Mouse (Mus musculus) spleen, adult 2 months (tissue): ENCODE results near the gene Zfp672. TPM values are rescaled to one million over a fixed set of nuclear protein-coding genes. Genes with fewer than 3 reads are reported as not detected.

Experiments used
- DNase-seq, 2 experiments: peaks; one replicate each; pipeline versions ENCODE4 v3.0.0 to v3.0.0-alpha.2; 2012 to 2021; ENCODE audit warnings: low spot score in 2 of 2, low read depth in 1 of 2
- H3K27ac ChIP-seq: fragments of 200-500 bp; 2 replicates; pipeline ENCODE4 v1.5.1; 2012; ENCODE audit warnings: low read length, inconsistent platforms; ENCODE audit not compliant: insufficient read depth
- H3K27me3 ChIP-seq: fragments of 200-500 bp; 2 replicates; pipeline ENCODE4 v1.6.1; 2012; ENCODE audit warnings: mild to moderate bottlenecking, moderate library complexity, low read length, inconsistent platforms; ENCODE audit not compliant: control insufficient read depth, insufficient read depth
- H3K36me3 ChIP-seq: fragments of 200-500 bp; 2 replicates; pipeline ENCODE4 v1.6.1; 2012; ENCODE audit warnings: mild to moderate bottlenecking, low read length, inconsistent platforms; ENCODE audit not compliant: control insufficient read depth, insufficient read depth
- H3K4me1 ChIP-seq: fragments of 200-500 bp; 2 replicates; pipeline ENCODE4 v1.6.1; 2011; ENCODE audit warnings: inconsistent platforms; ENCODE audit not compliant: control insufficient read depth, insufficient read depth, insufficient read length
- H3K4me3 ChIP-seq: fragments of 200-500 bp; 2 replicates; pipeline ENCODE4 v1.5.1; 2011; ENCODE audit warnings: mild to moderate bottlenecking, inconsistent platforms; ENCODE audit not compliant: insufficient read depth, insufficient read length; ENCODE audit errors: extremely low read depth
- CTCF ChIP-seq: fragments of 200-500 bp; IDR thresholded peaks from 2 replicates; pipeline ENCODE4 v1.5.1; 2011; ENCODE audit warnings: mild to moderate bottlenecking, inconsistent platforms; ENCODE audit not compliant: insufficient read depth, insufficient read length, insufficient replicate concordance; ENCODE audit errors: extremely low read depth
- POLR2A ChIP-seq: fragments of 200-500 bp; IDR thresholded peaks from 2 replicates; pipeline ENCODE4 v1.6.1; 2011; ENCODE audit warnings: low read depth, low read length, inconsistent platforms
- WGBS: fragments of 180-500 bp; shearing (Covaris S2); methylation state at CpG from one replicate; pipeline ENCODE4 v1.1.7; 2018; 5-methylcytosine and 5-hydroxymethylcytosine counted together
- polyA plus RNA-seq: library from polyadenylated mRNA; depleted of rRNA; stranded (reverse); fragments of >200 nt; gene quantifications from 2 replicates; pipeline ENCODE4 v1.2.3, GENCODE M21; 2012

The Zfp672 gene
- polyA plus RNA-seq, 1 experiment: 17.5 TPM

- 88% methylated on average over 4 of the region's 4 CpGs for WGBS
- H3K36me3 ChIP-seq: peaks cover 22% of the 10 kb centered on the region
- no peaks in the 10 kb centered on the region for H3K27me3 ChIP-seq
- H3K27ac ChIP-seq: no peak overlapping the region
- no peak for DNase-seq
- H3K4me1 ChIP-seq: no peaks in the 10 kb centered on the region
- H3K4me3 ChIP-seq: no peak overlapping the region
- TF ChIP-seq POLR2A (no peak), CTCF (no peak)
Observed at GRCm38 (mm10) chr11:58350628-58351027, 20.5 kb upstream of the Zfp672 start.

GRCm38 (mm10) chr11:58346745-58347144, 16.6 kb upstream of the Zfp672 start:
- Histone ChIP-seq H3K36me3 (peaks cover 35% of the 10 kb centered on the region), H3K4me1 (no peaks in the 10 kb centered on the region), H3K27ac (no peak overlapping the region), H3K4me3 (no peak overlapping the region), H3K27me3 (no peaks in the 10 kb centered on the region)
- DNase-seq: no peak
- no peak for TF ChIP-seq CTCF
- no peak for TF ChIP-seq POLR2A
- WGBS: 85% methylated on average over 4 of the region's 4 CpGs

- H3K4me3 ChIP-seq: no peak overlapping the region
- DNase-seq: no peak
- peaks cover 12% of the 10 kb centered on the region for H3K36me3 ChIP-seq
- H3K27me3 ChIP-seq: no peaks in the 10 kb centered on the region
- TF ChIP-seq POLR2A: no peak
- no peak for TF ChIP-seq CTCF
- 92% methylated on average over 3 of the region's 3 CpGs for WGBS
- H3K4me1 ChIP-seq: peaks cover 6% of the 10 kb centered on the region; the same call in 1 of the 2 replicates
- H3K27ac ChIP-seq: no peak overlapping the region
Observed at GRCm38 (mm10) chr11:58334746-58335145, 4.6 kb upstream of the Zfp672 start.

GRCm38 (mm10) chr11:58331546-58331945, 1.4 kb upstream of the Zfp672 start:
- no peak overlapping the region for H3K27ac ChIP-seq
- H3K36me3 ChIP-seq: peaks cover 1% of the 10 kb centered on the region; the same call in 1 of the 2 replicates
- peaks cover 6% of the 10 kb centered on the region; the same call in 1 of the 2 replicates for H3K4me1 ChIP-seq
- no peaks in the 10 kb centered on the region for H3K27me3 ChIP-seq
- TF ChIP-seq CTCF (no peak), POLR2A (no peak)
- WGBS: 86% methylated on average over 6 of the region's 6 CpGs
- peak overlapping the region; percentile 73; the same call in 1 of the 2 replicates for H3K4me3 ChIP-seq
- DNase-seq: no peak

- WGBS: 24% methylated on average over 10 of the region's 10 CpGs
- DNase-seq: no peak
- Histone ChIP-seq H3K4me3 (peak overlapping the region; percentile 73), H3K36me3 (no peaks in the 10 kb centered on the region; the same call in 1 of the 2 replicates), H3K4me1 (peaks cover 6% of the 10 kb centered on the region; the same call in 1 of the 2 replicates), H3K27me3 (no peaks in the 10 kb centered on the region), H3K27ac (peak overlapping the region; percentile 61; the same call in 1 of the 2 replicates)
- no peak for TF ChIP-seq CTCF
- TF ChIP-seq POLR2A: no peak
Observed at GRCm38 (mm10) chr11:58331149-58331495, 983 bp upstream of the Zfp672 start.

- H3K27ac ChIP-seq: peak overlapping the region; percentile 85
- H3K4me1 ChIP-seq: peaks cover 6% of the 10 kb centered on the region; the same call in 1 of the 2 replicates
- under 1% methylated on average over 21 of the region's 21 CpGs for WGBS
- H3K36me3 ChIP-seq: no peaks in the 10 kb centered on the region; the same call in 1 of the 2 replicates
- H3K4me3 ChIP-seq: peak overlapping the region; percentile 73
- DNase-seq: no peak
- TF ChIP-seq POLR2A (no peak), CTCF (no peak)
- no peaks in the 10 kb centered on the region for H3K27me3 ChIP-seq
Observed at GRCm38 (mm10) chr11:58329906-58330275, 248 bp downstream of the Zfp672 start.

- Histone ChIP-seq H3K4me3 (no peak overlapping the region), H3K36me3 (no peaks in the 10 kb centered on the region; the same call in 1 of the 2 replicates), H3K27ac (no peak overlapping the region), H3K4me1 (peaks cover 10% of the 10 kb centered on the region; the same call in 1 of the 2 replicates), H3K27me3 (no peaks in the 10 kb centered on the region)
- WGBS: 97% methylated on average over 3 of the region's 3 CpGs
- DNase-seq: no peak
- no peak for TF ChIP-seq CTCF
- TF ChIP-seq POLR2A: no peak
Observed at GRCm38 (mm10) chr11:58326781-58327180, 3.4 kb downstream of the Zfp672 start.
